Mouse (Mus musculus): ENCODE data around the gene Runx2. TPM values are rescaled to one million over a fixed set of nuclear protein-coding genes. Genes with fewer than 3 reads are reported as not detected.

Gene Runx2
- polyA plus RNA-seq, 1 experiment from 2014 or later = 0.34 TPM

DNA sequence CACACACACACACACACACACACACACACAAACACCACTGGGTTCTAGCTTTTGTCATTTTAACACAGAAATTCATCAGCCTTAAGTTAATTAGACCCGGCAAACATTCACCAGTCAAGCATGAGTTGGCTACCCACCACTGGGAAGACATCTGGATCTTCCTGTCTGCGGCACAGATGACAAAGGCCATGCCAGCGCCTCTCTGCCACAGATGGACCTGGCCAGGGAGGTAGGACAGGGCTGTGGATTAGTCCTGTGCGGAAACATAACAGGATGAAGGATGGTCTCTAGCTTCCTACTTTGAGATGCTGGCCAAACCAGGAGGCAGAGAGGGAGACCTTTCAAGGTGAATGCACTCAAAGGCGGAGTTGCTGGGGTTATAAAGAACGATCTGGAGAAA lies 325.3 kb downstream of the Runx2 start:
- ATAC-seq (no peak), DNase-seq (no peak)
- Histone ChIP-seq H3K4me1 (ENCODE audit: insufficient read depth) (no peaks in the 10 kb centered on the region), H3K4me3 (ENCODE audit: low read depth, low read length) (no peak overlapping the region), H3K36me3 (replicated peaks; ENCODE audit: insufficient read depth, low read length) (no peaks in the 10 kb centered on the region), H3K27ac (ENCODE audit: low read depth) (no peak overlapping the region), H3K9ac (replicated peaks) (no peak overlapping the region), H3K9me3 (ENCODE audit: low read length) (no peaks in the 10 kb centered on the region), H3K27me3 (ENCODE audit: insufficient read depth, low read length) (no peaks in the 10 kb centered on the region), H3K4me2 (ENCODE audit: low read depth, low read length) (no peak overlapping the region)
- TF ChIP-seq EP300 (IDR thresholded peaks at IDR 0.05; ENCODE audit: low read depth) = no peak
- no peak for TF ChIP-seq CTCF (IDR thresholded peaks at IDR 0.05; ENCODE audit: low read depth)
- 80% methylated on average over 6 of the region's 6 CpGs for WGBS (ENCODE audit: insufficient replicate concordance)

DNA sequence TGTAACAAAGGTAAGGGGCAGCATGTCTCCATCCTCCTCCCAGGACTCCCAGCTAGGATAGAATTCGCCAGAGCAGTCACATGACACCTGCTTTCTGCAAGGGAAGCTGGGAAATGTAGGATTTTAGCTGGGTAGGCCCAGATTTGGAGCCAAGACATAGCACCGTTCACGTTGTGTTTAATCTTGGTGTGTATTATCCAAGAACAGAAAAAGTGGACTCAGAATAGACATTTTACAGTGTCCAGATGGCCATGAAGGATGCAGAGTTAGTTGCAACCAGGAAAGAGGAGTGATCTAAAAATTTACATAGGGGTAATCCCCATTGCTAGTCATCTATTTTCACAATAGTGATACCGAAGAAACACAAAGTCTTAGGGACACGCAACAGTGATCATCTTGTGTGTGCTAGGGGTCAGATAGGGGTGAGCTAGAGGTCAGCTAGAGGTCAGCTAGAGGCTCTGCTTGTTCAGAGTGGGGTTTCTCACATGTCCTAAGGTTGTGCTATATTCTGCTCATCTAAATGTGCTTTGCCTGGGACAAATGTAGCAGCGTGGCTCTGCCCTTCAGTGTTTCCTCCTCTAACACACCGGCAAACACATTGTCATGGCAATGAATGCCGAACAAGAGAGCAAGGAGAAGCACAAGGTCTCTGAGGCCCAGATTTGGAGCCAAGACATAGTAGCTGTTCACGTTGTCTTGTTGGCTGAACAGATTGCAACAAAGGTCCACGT lies 326.9 kb downstream of the Runx2 start:
- Histone ChIP-seq H3K4me3 (ENCODE audit: low read depth, low read length) (no peak overlapping the region), H3K4me1 (ENCODE audit: insufficient read depth) (no peaks in the 10 kb centered on the region), H3K9me3 (ENCODE audit: low read length) (no peaks in the 10 kb centered on the region), H3K27me3 (ENCODE audit: insufficient read depth, low read length) (no peaks in the 10 kb centered on the region), H3K4me2 (ENCODE audit: low read depth, low read length) (no peak overlapping the region), H3K27ac (ENCODE audit: low read depth) (no peak overlapping the region), H3K36me3 (replicated peaks; ENCODE audit: insufficient read depth, low read length) (no peaks in the 10 kb centered on the region), H3K9ac (replicated peaks) (no peak overlapping the region)
- ATAC-seq (no peak), DNase-seq (no peak)
- WGBS (ENCODE audit: insufficient replicate concordance) = 82% methylated on average over 10 of the region's 10 CpGs
- no peak for TF ChIP-seq EP300 (IDR thresholded peaks at IDR 0.05; ENCODE audit: low read depth)
- no peak for TF ChIP-seq CTCF (IDR thresholded peaks at IDR 0.05; ENCODE audit: low read depth)

DNA sequence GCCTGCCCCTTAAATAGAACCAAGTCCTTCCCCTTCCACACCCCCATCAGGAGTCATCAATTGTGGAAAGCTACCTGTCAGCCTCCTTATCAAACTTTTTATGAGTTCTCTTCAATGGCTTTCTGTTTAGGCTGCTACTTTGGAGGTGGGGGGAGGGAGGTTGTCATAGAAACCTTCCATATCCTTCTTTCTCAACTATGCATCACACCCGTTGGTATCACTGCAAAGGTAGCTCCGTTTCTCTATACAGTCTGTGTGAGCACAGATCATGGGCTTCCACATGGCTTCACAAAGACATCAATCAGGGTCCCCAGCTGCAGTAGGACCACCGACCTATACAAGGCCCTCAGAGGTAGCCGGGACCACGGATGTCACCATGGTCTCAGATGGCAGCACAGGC lies 329.3 kb downstream of the Runx2 start:
- Histone ChIP-seq H3K4me1 (ENCODE audit: insufficient read depth) (no peaks in the 10 kb centered on the region), H3K4me3 (ENCODE audit: low read depth, low read length) (no peak overlapping the region), H3K27me3 (ENCODE audit: insufficient read depth, low read length) (no peaks in the 10 kb centered on the region), H3K27ac (ENCODE audit: low read depth) (no peak overlapping the region), H3K9me3 (ENCODE audit: low read length) (no peaks in the 10 kb centered on the region), H3K36me3 (replicated peaks; ENCODE audit: insufficient read depth, low read length) (no peaks in the 10 kb centered on the region), H3K9ac (replicated peaks) (no peak overlapping the region), H3K4me2 (ENCODE audit: low read depth, low read length) (no peak overlapping the region)
- ATAC-seq (no peak), DNase-seq (no peak)
- TF ChIP-seq CTCF (IDR thresholded peaks at IDR 0.05; ENCODE audit: low read depth) (no peak), EP300 (IDR thresholded peaks at IDR 0.05; ENCODE audit: low read depth) (no peak)
- WGBS (ENCODE audit: insufficient replicate concordance) = 82% methylated on average over 5 of the region's 5 CpGs

DNA sequence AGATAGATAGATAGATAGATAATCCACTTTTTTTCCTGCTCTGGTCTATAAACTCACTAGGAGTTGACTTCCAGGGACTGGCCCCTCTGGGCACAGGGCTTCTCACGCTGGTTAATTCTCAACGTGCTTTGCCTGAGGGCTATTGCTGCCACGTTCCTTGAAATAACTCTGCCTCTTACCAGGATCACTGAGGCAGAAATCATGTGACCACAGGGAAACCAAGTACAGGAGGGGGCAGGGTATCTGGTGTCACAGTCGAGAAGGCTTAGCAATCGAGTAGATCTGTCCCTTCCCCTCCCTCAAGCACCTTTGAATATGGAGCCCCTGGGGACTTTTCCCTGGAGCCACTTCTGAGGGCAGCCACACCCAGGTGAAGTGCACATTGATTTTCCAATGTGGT lies 334.7 kb downstream of the Runx2 start:
- TF ChIP-seq CTCF (IDR thresholded peaks at IDR 0.05; ENCODE audit: low read depth) (no peak), EP300 (IDR thresholded peaks at IDR 0.05; ENCODE audit: low read depth) (no peak)
- Histone ChIP-seq H3K27ac (ENCODE audit: low read depth) (no peak overlapping the region), H3K9ac (replicated peaks) (no peak overlapping the region), H3K4me2 (ENCODE audit: low read depth, low read length) (no peak overlapping the region), H3K4me3 (ENCODE audit: low read depth, low read length) (no peak overlapping the region), H3K36me3 (replicated peaks; ENCODE audit: insufficient read depth, low read length) (no peaks in the 10 kb centered on the region), H3K9me3 (ENCODE audit: low read length) (no peaks in the 10 kb centered on the region), H3K4me1 (ENCODE audit: insufficient read depth) (no peaks in the 10 kb centered on the region), H3K27me3 (ENCODE audit: insufficient read depth, low read length) (no peaks in the 10 kb centered on the region)
- WGBS (ENCODE audit: insufficient replicate concordance) = 49% methylated on average over 5 of the region's 5 CpGs
- no peak for ATAC-seq
- DNase-seq = no peak

DNA sequence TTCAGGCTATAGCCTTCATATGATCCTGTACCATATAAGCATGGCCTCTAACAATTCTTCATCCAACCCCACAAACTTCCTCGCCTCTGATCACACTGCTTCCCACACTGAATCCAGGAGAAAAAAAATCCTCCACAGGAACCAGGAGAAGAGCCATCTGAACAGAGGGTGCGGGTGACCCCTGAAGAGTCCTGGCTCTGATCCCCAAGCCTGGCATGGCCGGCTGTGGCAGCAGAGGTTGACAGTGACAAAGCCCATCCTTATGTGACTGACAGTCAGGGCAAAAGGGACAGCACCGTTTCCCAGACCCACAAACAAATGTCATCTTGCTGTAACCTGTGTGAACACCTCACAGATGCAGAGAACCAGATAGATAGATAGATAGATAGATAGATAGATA lies 335.1 kb downstream of the Runx2 start:
- Histone ChIP-seq H3K4me2 (ENCODE audit: low read depth, low read length) (no peak overlapping the region), H3K4me3 (ENCODE audit: low read depth, low read length) (no peak overlapping the region), H3K9ac (replicated peaks) (no peak overlapping the region), H3K9me3 (ENCODE audit: low read length) (no peaks in the 10 kb centered on the region), H3K27me3 (ENCODE audit: insufficient read depth, low read length) (no peaks in the 10 kb centered on the region), H3K27ac (ENCODE audit: low read depth) (no peak overlapping the region), H3K36me3 (replicated peaks; ENCODE audit: insufficient read depth, low read length) (no peaks in the 10 kb centered on the region), H3K4me1 (ENCODE audit: insufficient read depth) (no peaks in the 10 kb centered on the region)
- TF ChIP-seq EP300 (IDR thresholded peaks at IDR 0.05; ENCODE audit: low read depth) (no peak), CTCF (IDR thresholded peaks at IDR 0.05; ENCODE audit: low read depth) (no peak)
- DNase-seq (no peak), ATAC-seq (no peak)
- WGBS (ENCODE audit: insufficient replicate concordance) = 65% methylated on average over 4 of the region's 4 CpGs

DNA sequence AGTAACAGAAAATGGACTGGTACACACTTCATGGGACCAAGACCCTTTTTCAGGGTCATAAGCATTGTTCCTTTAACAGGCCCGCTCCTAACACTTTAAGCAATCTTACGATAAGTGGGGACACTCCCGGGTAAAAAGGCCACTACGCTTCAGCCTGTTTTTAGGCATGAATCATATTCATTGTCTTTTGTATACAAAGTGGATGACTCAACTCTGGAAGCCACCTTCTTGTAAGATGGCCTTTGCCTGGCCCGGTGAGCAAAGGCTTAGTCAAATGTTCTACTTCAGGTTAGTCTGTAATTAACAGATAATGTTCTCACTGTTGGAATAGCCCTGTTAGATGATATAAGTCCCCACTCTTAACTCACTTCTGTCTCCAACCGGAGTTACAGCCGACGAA lies 338.7 kb downstream of the Runx2 start:
- WGBS (ENCODE audit: insufficient replicate concordance) = 79% methylated on average over 8 of the region's 8 CpGs
- ATAC-seq = no peak
- Histone ChIP-seq H3K4me2 (ENCODE audit: low read depth, low read length) (no peak overlapping the region), H3K36me3 (replicated peaks; ENCODE audit: insufficient read depth, low read length) (no peaks in the 10 kb centered on the region), H3K4me1 (ENCODE audit: insufficient read depth) (no peaks in the 10 kb centered on the region), H3K4me3 (ENCODE audit: low read depth, low read length) (no peak overlapping the region), H3K9me3 (ENCODE audit: low read length) (no peaks in the 10 kb centered on the region), H3K27me3 (ENCODE audit: insufficient read depth, low read length) (no peaks in the 10 kb centered on the region), H3K9ac (replicated peaks) (no peak overlapping the region), H3K27ac (ENCODE audit: low read depth) (no peak overlapping the region)
- no peak for TF ChIP-seq CTCF (IDR thresholded peaks at IDR 0.05; ENCODE audit: low read depth)
- DNase-seq = no peak

DNA sequence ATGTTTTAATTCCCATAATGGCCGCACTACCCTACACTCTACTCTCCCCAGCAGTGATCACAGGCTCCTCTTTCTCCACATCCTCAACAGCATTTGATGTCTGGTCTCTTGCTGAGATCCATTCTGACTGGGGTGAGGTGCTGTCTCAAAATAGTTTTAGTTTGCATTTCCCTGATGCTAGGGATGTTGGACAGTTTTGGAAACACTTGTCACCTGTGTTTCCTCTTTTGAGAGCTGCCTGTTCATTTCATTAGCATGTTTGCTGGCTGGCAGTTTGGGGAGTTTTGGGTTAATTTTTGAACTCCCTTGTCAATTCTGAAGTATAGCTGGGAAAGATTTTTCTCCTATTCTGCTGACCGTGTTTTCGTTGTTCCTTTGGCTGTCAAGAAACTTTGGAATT lies 340.3 kb downstream of the Runx2 start:
- TF ChIP-seq EP300 (IDR thresholded peaks at IDR 0.05; ENCODE audit: low read depth) (no peak), CTCF (IDR thresholded peaks at IDR 0.05; ENCODE audit: low read depth) (no peak)
- 72% methylated on average over 3 of the region's 3 CpGs for WGBS (ENCODE audit: insufficient replicate concordance)
- no peaks in the 10 kb centered on the region for H3K27me3 ChIP-seq (ENCODE audit: insufficient read depth, low read length)
- no peaks in the 10 kb centered on the region for H3K4me1 ChIP-seq (ENCODE audit: insufficient read depth)
- H3K9ac ChIP-seq (replicated peaks) = no peak overlapping the region
- H3K36me3 ChIP-seq (replicated peaks; ENCODE audit: insufficient read depth, low read length) = no peaks in the 10 kb centered on the region
- ATAC-seq = no peak
- H3K4me2 ChIP-seq (ENCODE audit: low read depth, low read length) = no peak overlapping the region
- no peak overlapping the region for H3K4me3 ChIP-seq (ENCODE audit: low read depth, low read length)
- no peaks in the 10 kb centered on the region for H3K9me3 ChIP-seq (ENCODE audit: low read length)
- DNase-seq = no peak
- no peak overlapping the region for H3K27ac ChIP-seq (ENCODE audit: low read depth)
